Mouse (Mus musculus): ENCODE measurements around the gene Dync1i1.

The Dync1i1 gene

GRCm38 (mm10) chr6:5967545-5967944 is 242.1 kb downstream of the Dync1i1 start:
- in situ Hi-C loops (cut with MboI): no loop called here

DNA sequence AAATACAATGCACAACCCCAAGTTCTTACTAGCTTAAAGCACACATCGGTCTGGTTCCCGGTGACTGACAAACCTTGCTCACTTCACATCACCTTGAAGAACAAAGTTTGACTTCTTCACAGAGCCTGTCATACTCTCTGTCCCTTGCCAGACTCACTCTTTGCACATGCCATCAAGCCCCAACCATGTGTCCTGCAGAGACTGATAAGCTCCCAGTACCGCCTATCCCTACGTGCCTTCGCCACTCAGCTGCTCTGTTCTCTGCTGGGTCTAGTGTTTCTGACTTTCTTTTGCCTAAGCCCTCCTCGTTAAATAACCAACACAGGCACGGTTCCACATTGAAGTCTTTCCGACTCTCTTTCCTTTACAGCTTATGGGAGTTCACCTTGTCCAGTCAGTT is 244.2 kb downstream of the Dync1i1 start:
- in situ Hi-C loops (cut with MboI): no loop called here

GRCm38 (mm10) chr6:5976241-5976640 is 250.8 kb downstream of the Dync1i1 start:
- in situ Hi-C loops (cut with MboI): no loop called here

GRCm38 (mm10) chr6:5977238-5977920 is 251.9 kb downstream of the Dync1i1 start:
- in situ Hi-C loops (cut with MboI): no loop called here

DNA sequence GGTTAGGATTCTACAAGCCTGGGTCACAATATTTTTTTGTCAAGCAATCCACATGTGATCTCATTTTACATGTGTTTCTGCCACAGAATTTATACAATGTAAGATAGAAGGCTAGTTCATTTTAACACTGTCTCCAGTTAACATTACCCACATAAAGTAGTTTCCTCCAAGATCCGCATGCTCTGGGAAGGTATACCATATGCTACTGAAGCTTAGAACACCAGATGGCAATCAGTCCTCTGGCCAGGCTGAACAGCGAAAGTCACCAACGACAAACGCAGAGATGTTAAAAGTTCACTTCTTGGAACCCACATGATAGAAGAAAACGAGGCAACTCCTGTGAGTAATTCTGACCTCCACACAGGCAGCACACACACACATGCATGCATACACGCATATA is 265.8 kb downstream of the Dync1i1 start:
- in situ Hi-C loops (cut with MboI): no loop called here

GRCm38 (mm10) chr6:5991817-5992755 is 266.6 kb downstream of the Dync1i1 start:
- in situ Hi-C loops (cut with MboI): no loop called here

DNA sequence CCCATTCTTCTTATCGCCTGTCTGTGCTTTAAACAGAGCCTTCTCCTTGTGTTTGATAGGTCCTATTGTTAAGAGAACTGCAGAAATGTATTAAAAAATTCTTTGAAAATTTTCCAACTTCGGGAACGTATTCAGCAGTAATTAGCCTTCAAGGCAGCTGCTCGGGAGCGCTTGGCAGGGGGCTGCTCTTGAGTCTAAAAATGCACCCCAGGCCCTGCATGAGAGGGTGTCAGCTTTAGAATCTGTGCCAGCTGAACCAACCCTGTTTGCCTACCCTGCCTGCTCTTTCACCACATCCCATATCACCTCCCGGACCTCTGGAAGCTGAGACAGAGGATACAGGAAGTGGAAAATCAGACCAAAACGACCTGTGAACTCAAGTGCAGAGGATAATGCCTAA is 267.6 kb downstream of the Dync1i1 start:
- in situ Hi-C loops (cut with MboI): no loop called here

- in situ Hi-C loops (cut with MboI): no loop called here
Observed at GRCm38 (mm10) chr6:5997535-5997934, 272.1 kb downstream of the Dync1i1 start.

- in situ Hi-C loops (cut with MboI): no loop called here
Observed at GRCm38 (mm10) chr6:6002061-6002460, 276.6 kb downstream of the Dync1i1 start.

DNA sequence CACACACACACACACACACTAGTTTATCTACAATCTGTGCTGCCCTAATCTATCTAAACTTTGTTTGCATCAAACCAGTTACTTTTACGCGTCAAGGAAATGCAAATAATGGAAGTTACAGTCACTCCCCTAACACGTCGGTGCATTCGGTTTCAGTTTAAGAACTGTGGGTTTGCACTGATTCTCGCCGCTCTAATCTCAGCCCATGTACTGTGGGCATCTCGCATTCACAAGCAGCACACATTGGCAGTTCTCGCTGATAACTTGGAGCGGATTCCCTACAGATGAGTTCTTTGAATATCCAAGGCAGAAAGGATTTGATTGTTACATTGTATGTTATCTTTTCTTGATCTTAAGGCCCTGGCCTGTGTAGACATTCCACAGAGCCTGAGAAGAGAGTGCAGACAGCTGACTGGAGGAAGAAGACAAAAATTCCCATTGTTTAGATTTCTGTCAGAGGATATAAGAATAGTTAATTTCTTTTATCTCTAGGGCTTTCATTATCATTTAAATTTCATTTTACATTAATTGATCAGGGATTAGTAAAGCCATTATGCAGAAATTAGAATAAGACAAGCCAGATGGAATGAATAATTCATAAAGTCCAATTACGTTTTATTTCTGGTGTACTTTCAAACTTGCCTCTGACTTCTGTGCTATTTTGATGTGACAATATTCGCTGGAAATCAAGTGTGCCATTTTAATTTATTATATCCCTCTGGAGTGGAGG is 279.5 kb downstream of the Dync1i1 start:
- in situ Hi-C loops (cut with MboI): no loop called here

GRCm38 (mm10) chr6:6005762-6006431 is 280.5 kb downstream of the Dync1i1 start:
- in situ Hi-C loops (cut with MboI): no loop called here

GRCm38 (mm10) chr6:6011364-6011763 is 285.9 kb downstream of the Dync1i1 start:
- in situ Hi-C loops (cut with MboI): no loop called here

DNA sequence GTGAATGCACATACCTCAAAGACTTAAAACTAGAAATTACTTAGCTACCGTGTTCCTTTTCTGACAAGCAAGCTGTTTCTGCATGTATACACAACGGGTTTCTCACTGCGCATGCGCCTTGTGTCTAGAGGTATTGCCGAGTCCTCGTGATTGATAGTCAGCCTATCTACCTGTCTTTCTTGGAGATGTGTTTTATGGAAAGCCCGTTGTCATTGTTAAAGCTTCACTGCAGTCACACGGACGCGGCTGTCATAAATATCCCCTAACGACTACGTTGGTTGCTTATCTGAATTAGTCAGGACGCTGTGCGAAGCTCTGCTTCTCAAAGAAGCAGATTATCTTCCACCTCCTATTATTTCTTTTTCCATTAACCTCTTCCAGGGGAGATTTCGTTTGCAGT is 290.2 kb downstream of the Dync1i1 start:
- in situ Hi-C loops (cut with MboI): no loop called here

DNA sequence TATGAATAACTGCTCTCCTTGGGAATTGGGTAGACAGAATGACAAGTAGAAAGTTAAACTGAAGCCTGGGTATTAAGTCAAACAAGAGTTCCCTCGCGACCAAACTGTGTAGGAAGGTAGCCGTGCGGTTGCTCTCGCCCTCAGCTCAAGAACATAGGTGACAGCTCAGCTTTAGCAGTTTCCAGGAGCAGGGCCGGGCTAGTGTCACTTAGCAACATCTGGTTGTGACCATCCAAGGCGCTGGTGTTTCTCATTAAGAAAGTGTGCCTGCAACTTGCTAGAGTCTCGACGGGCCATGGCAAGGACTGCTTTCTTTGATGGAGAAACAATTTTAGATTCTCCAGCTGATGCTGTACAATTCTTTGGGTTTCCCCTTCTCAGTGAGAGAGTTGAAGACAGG is 291.5 kb downstream of the Dync1i1 start:
- in situ Hi-C loops (cut with MboI): no loop called here

- in situ Hi-C loops (cut with MboI): no loop called here
Observed at GRCm38 (mm10) chr6:6023976-6024375, 298.5 kb downstream of the Dync1i1 start.

DNA sequence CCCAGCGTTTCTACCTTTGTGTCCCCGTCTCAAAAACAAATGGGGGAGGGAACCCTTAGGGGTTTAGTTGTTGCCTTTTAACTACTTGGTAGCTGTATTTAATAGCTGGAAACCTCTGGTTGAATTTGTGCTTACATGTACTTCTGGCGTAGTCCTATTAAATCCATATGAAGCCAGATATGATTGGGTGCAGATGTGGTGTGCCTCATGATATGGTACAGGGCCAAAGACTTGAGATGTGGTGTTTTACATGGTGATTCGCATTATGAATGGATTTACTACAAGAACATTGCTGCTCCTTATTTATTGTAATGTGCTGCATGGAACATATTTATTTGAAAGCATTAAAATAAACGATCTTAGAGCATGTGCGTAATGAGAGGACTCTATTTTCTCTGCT is 302.2 kb downstream of the Dync1i1 start:
- in situ Hi-C loops (cut with MboI): no loop called here

DNA sequence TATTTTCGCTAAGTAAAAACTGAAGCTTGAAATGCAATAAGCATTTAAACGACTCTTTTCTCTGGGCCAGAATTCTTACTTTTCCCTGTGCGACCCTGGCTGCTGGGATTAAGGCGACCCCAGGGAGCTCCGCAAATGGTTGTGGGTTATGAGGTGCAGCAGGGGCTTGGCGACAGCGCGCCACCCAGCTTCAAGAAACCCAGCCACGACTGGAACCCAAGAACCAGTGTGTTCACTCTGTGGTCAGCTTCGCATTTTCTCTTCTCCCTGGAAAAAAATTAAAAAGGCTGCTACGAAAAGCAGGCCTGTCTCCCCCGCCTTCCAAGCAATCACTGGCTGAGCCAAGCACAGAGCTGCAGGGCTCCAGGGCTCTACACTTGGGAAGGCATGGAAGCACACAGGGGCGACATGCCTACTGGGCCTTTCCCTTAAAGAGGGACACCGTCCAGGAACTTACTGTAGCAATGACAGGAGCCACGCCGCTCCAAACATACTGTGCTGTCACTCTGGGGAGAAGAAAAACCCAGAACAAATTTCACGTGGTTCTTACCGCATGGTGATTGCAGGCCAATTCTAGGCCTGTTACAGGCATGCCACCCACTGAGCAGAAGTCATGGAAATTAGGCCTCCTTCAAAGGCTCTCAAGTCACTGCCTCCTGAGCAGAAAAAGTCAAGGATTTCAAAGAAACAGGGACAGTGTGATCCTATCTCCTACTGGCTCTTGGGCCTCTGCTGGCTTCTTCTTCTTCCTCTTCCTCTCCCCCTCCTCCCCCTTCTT is 313.5 kb downstream of the Dync1i1 start:
- in situ Hi-C loops (cut with MboI): no loop called here

DNA sequence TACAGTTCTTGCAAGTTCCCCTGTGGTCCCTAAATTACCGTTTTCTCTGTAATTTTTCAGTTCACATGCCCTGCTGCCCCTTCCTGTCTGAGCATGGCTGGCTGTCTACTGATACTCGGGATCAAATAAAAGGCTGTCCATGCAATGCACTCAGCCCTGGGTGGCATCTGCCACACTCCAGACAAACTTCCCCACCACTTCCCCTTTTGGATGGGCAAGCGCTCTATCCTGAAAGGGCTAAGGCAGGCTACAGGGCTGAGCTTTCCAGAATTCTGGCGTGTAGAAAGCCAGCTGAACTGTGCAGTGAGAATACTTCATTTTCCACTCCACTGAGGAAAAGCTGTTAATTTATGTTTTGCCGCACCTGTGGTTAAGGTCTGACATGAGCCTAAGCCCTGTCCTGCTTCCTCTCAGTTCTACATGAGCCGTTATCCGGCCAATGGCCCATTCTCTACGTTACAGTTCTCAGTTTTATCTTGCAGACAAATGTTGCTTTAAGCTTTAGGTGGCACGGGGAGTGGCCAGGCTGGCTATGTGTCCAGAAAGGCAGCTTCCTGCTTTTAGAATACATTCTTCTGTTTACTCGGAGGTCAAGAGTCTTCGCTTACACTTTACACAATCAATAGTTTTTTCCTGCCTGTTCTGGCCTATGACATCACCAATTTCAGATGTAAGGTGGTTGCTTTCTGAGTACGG is 321.4 kb downstream of the Dync1i1 start:
- in situ Hi-C loops (cut with MboI): no loop called here

- in situ Hi-C loops (cut with MboI): no loop called here
Observed at GRCm38 (mm10) chr6:6052696-6053095, 327.3 kb downstream of the Dync1i1 start.

DNA sequence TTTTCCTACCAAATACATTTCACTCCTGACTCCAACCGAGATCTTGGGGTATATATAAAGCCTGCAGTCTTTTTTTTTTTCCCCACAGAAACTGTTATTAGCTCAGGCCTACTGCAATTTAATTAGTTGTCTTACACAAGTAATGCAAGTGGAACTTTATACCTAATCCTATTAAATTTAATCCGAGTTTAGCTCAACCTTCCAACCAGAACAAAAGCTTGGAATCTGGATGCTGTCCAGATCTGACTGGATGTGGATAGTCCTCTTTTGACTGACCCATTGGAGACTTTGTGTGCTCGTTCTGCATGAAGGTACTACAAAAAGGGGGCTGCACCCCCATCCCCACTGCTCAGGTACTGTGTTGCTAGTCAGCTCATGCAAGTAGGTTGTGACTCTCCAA is 328.5 kb downstream of the Dync1i1 start:
- in situ Hi-C loops (cut with MboI): no loop called here

GRCm38 (mm10) chr6:6058548-6058947 is 333.1 kb downstream of the Dync1i1 start:
- in situ Hi-C loops (cut with MboI): no loop called here

Measured in mature B cell (primary cell).